Mouse (Mus musculus) liver, adult 2 months (tissue): ENCODE data around the gene Csrnp2.

ENCODE experiments used
- CTCF ChIP-seq: fragments of 200-500 bp; IDR thresholded peaks from 2 replicates; pipeline ENCODE4 v1.5.1; 2011; ENCODE audit warnings: low read depth, low read length, control low read depth
- POLR2A ChIP-seq: fragments of 200-500 bp; IDR thresholded peaks from 2 replicates; pipeline ENCODE4 v1.6.1; 2011; ENCODE audit warnings: low read length, control low read depth; ENCODE audit not compliant: insufficient read depth; ENCODE audit errors: extremely low read depth

- no peak for TF ChIP-seq CTCF
- no peak for TF ChIP-seq POLR2A
These were observed 16.9 kb downstream of the Csrnp2 start for GRCm38 (mm10) chr15:100478351-100478750.
